Mouse (Mus musculus) forebrain, embryonic 14.5 days (tissue): ENCODE data around the gene Gm3854. TPM values are rescaled to one million over a fixed set of nuclear protein-coding genes. Genes with fewer than 3 reads are reported as not detected.
A peak's percentile ranks its signal among the peaks of the same experiment; 100 is the strongest.
"Not testable (repeated sequence)": the region's sequence is repeated elsewhere in the genome, so short reads cannot be mapped to it uniquely, and the experiment has no call there.

Experiments used
- ATAC-seq: fragments of 200-750 bp; cut with Nextera tagmentation; 2 replicates; pipeline ENCODE4 v1.8.0; 2017; ENCODE audit warnings: mild to moderate bottlenecking, moderate library complexity
- DNase-seq: peaks from one replicate; pipeline ENCODE4 v3.0.0-alpha.2; 2015; ENCODE audit warnings: low spot score
- H3K27ac ChIP-seq: fragments of 300-500 bp; sonication (generic); 2 replicates; pipeline ENCODE4 v1.5.1; 2014; ENCODE audit warnings: low read depth, mild to moderate bottlenecking, control low read depth, low read length, moderate library complexity
- H3K27me3 ChIP-seq: fragments of 300-500 bp; sonication (generic); replicated peaks from 2 replicates; pipeline ENCODE4 v1.6.1; 2014; ENCODE audit warnings: low read length, control low read depth, mixed read lengths; ENCODE audit not compliant: control insufficient read depth, insufficient read depth
- H3K36me3 ChIP-seq: fragments of 300-500 bp; sonication (generic); 2 replicates; pipeline ENCODE4 v1.6.1; 2014; ENCODE audit warnings: low read length, control low read depth; ENCODE audit not compliant: control insufficient read depth, insufficient read depth
- H3K4me1 ChIP-seq: fragments of 300-500 bp; sonication (generic); 2 replicates; pipeline ENCODE4 v1.6.1; 2014; ENCODE audit warnings: antibody characterized with exemption, low read length, control low read depth; ENCODE audit not compliant: control insufficient read depth, insufficient read depth
- H3K4me2 ChIP-seq: fragments of 300-500 bp; sonication (generic); 2 replicates; pipeline ENCODE4 v1.6.1; 2014; ENCODE audit warnings: mild to moderate bottlenecking, control low read depth, low read length
- H3K4me3 ChIP-seq: fragments of 300-500 bp; sonication (generic); 2 replicates; pipeline ENCODE4 v1.5.1; 2014; ENCODE audit warnings: low read depth, low read length, control low read depth
- H3K9ac ChIP-seq: fragments of 300-500 bp; sonication (generic); 2 replicates; pipeline ENCODE4 v1.6.1; 2014; ENCODE audit warnings: mild to moderate bottlenecking, low read length, control low read depth, moderate library complexity
- H3K9me3 ChIP-seq: fragments of 300-500 bp; sonication (generic); replicated peaks from 2 replicates; pipeline ENCODE4 v1.6.1; 2016; ENCODE audit warnings: low read length, control low read depth, mixed read lengths; ENCODE audit not compliant: control insufficient read depth
- WGBS: fragments of 180-500 bp; shearing (Covaris S2); extraction: QIAGEN DNeasy Blood & Tissue Kit; methylation state at CpG from one replicate; pipeline ENCODE4 v1.1.7; 2014; 5-methylcytosine and 5-hydroxymethylcytosine counted together
- polyA plus RNA-seq: library from polyadenylated mRNA; unstranded; fragments of >200 nt; fragmentation: Nextera tagmentation; extraction: Ambion mirVana; gene quantifications from 2 replicates; pipeline ENCODE4 v1.2.1, GENCODE M21; 2014

Gm3854 gene
- polyA plus RNA-seq: 1.7 and 2.7 TPM in 2 replicates

DNA sequence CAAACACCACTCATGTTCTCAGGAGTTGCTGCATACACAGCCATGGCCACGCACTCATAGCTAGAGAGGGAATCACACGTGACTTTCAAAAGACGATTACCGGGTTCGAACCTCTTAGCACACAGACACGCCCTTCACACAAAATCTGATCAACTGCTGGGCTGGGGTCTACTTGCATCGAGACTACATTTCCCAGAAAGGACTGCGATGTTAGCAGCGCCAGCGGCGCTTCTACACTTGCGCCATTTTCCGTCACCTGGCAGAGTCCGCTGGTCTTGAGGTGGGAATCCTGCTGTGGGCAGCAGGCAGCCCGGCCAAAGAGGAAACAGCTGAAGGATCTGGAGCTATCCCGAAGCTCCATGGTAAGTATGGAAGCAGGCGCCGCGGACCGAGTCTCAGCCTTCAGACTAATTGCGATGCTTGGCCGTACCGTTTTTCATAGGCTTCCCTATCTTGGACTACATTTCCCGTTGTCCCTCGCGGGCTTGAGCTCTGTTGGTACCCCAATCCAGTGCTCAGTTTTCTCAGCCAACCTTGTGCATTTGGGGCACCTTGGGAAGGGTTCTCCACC lies at the start of gene Gm3854:
Gene Gm3854 (plus strand): TSS at position 259 of the 571 bp plus-strand sequence.
- WGBS: under 1% methylated on average over 26 of the region's 26 CpGs

DNA sequence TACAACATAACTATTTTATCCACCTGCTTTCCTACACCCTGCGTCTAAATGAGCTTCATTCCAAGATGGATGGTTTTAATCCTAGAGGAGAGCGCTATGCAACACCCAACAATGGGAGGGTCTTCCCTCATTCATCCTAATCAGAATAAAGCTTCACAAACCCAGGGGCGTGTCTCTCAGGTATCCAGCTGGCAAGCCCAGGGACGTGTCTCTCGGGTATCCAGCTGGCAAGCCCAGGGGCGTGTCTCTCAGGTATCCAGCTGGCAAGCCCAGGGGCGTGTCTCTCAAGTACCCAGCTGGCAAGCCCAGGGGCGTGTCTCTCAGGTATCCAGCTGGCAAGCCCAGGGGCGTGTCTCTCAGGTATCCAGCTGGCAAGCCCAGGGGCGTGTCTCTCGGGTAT lies 42.8 kb upstream of the Gm3854 start:
- H3K27ac ChIP-seq, ATAC-seq, DNase-seq, H3K9me3 ChIP-seq, H3K4me2 ChIP-seq, H3K4me3 ChIP-seq, H3K27me3 ChIP-seq, H3K9ac ChIP-seq, H3K4me1 ChIP-seq: not testable (repeated sequence)
- peaks cover 50% of the 10 kb centered on the region for H3K36me3 ChIP-seq
- 76% methylated on average over 11 of the region's 11 CpGs for WGBS

More for the DNA sequence above, at the start of gene Gm3854:
- H3K36me3 ChIP-seq: no peaks in the 10 kb centered on the region
- ATAC-seq (peak; percentile 95), DNase-seq (peak; percentile 95)
- no peaks in the 10 kb centered on the region for H3K4me1 ChIP-seq
- no peaks in the 10 kb centered on the region for H3K9me3 ChIP-seq
- H3K4me2 ChIP-seq: peak within 1 kb of the TSS; percentile 40
- peak within 1 kb of the TSS; percentile 34; the same call in 1 of the 2 replicates for H3K27ac ChIP-seq
- H3K4me3 ChIP-seq: peak within 1 kb of the TSS; percentile 44
- peak within 1 kb of the TSS; percentile 53; the same call in 1 of the 2 replicates for H3K9ac ChIP-seq
- no peaks in the 10 kb centered on the region for H3K27me3 ChIP-seq

DNA sequence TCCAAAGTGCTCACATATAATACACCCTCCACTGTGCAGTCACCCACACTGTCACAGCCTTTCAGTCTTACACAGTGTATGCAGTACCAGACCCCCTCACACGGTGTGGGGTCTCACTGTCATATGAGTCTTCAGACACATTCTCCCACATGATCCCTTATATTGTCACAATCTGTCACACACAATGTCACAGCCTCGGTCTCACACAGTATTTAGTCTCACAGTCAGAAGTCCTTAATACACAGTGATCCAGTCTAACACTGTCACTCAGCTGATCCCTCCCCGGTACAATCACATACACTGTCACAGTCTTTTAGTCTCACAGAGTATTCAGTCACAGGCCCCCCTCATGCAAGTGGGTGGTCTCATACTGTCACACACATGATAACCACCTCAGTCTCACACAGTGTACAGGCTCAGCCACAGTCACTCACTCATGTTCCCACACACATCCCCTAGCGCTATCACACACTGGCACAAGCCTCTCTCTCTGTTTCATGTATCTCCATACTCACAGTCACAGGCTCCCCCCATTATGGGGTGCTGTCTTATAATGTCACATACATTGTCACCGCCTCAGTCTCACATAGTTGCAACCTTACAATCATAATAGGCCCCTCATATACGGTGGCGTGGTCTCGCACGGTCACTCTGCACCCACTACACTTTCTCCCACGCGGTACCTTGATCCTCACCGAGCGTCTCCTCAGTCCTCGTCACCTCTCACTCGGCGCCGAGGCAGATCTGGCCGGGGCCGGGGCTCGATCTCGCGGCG lies 12.9 kb upstream of the Gm3854 start:
- WGBS: 15% methylated on average over 23 of the region's 23 CpGs
- DNase-seq (peak; percentile 35), ATAC-seq (peak; percentile 83)
- peak overlapping the region; percentile 65 for H3K4me2 ChIP-seq
- peak overlapping the region; percentile 43 for H3K4me3 ChIP-seq
- peak overlapping the region; percentile 85 for H3K27ac ChIP-seq
- no peaks in the 10 kb centered on the region for H3K27me3 ChIP-seq
- no peaks in the 10 kb centered on the region for H3K9me3 ChIP-seq
- peak overlapping the region; percentile 82 for H3K9ac ChIP-seq
- H3K4me1 ChIP-seq: no peaks in the 10 kb centered on the region; the same call in 1 of the 2 replicates
- peaks cover 12% of the 10 kb centered on the region for H3K36me3 ChIP-seq

DNA sequence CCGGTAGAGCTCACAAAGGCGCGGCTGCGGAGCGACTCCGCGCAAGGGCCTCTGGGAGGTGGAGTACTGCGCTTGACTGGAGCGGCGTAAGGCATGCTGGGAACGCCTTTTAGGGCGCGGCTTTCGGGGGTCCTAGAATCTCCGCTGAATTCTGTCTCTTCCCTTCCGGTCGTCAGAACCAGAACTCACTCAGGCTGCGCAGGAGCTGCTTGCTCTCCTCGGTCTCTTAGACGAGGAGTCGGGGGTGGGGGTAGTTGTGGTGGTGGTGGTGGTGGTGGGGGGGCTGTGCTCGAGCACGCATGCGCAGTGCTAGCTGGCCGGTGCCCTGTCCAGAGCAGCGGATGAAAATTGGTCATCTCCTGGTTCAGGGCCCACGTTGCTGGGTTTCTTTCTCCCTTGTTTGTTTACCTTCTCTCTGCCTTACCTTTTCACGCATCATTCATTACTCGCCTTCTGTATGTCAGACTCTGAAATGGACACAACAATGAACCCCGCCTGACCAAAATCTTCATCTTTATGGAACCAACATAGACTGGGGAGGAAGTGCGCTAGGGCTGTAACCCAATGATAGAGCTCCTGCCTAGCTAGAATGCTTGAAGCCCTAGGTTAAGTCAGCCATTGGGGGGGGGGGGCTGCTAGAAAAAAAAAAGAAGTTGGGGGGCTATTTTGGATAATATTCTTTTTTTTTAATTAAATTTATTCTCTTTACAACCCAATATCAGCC lies 12.2 kb upstream of the Gm3854 start, which contains the start of gene Zfp583:
Gene Zfp583 (minus strand): TSS at position 53 of the 724 bp plus-strand sequence.
- Histone ChIP-seq H3K4me2 (peak within 1 kb of the TSS; percentile 65), H3K27me3 (no peaks in the 10 kb centered on the region), H3K9ac (peak within 1 kb of the TSS; percentile 82), H3K36me3 (peaks cover 6% of the 10 kb centered on the region), H3K4me1 (no peaks in the 10 kb centered on the region; the same call in 1 of the 2 replicates), H3K4me3 (peak within 1 kb of the TSS; percentile 43), H3K9me3 (no peaks in the 10 kb centered on the region), H3K27ac (peak within 1 kb of the TSS; percentile 85)
- ATAC-seq (peak; percentile 96), DNase-seq (peak; percentile 97)
- 5% methylated on average over 31 of the region's 31 CpGs for WGBS

DNA sequence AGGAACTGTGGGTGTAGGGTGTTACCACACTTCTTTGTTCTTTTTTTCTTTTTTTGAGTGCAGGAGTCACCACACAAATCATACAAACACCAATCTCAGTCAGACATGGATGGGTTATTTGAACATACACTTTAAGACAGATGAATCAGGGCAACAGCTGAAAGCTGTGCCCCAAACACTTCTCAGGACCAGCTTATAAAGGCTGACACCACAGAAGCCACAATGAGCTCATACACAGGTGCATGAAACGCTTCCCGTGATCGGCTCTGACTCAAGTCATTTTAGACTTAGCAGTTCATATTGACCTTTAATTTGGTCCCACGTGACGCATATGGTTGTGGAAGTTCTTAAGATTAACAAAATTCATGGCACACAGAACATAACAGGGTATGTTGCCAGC lies 3.7 kb upstream of the Gm3854 start:
- Histone ChIP-seq H3K4me2 (no peak overlapping the region), H3K27me3 (no peaks in the 10 kb centered on the region), H3K9ac (no peak overlapping the region), H3K4me1 (no peaks in the 10 kb centered on the region), H3K4me3 (no peak overlapping the region), H3K27ac (no peak overlapping the region), H3K9me3 (no peaks in the 10 kb centered on the region), H3K36me3 (no peaks in the 10 kb centered on the region)
- ATAC-seq (no peak), DNase-seq (no peak)
- WGBS: 81% methylated on average over 5 of the region's 5 CpGs

DNA sequence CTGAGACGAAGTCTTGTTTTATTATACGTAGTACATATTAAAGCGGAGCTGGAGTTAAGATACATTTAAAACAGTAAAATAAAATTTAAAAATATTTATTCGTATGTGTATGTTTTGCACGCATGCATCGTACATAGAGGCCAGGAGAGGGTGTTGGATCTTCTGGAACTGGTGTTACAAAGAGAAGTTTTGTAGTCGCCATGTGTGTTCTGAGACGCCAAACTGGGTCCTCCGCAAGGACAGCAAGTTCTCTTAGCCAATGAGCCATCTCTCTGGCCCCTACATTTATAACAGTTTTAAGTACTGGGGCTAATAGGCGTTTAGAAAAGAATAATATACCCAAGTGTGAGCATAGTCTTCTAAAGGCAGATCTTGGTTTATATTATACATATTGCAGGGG lies 565 bp downstream of the Gm3854 start:
- 32% methylated on average over 10 of the region's 10 CpGs for WGBS
- DNase-seq (no peak), ATAC-seq (peak; percentile 22; the same call in 1 of the 2 replicates)
- H3K27ac ChIP-seq: no peak overlapping the region
- no peaks in the 10 kb centered on the region for H3K36me3 ChIP-seq
- H3K9ac ChIP-seq: peak overlapping the region; percentile 53; the same call in 1 of the 2 replicates
- H3K27me3 ChIP-seq: no peaks in the 10 kb centered on the region
- no peaks in the 10 kb centered on the region for H3K9me3 ChIP-seq
- H3K4me3 ChIP-seq: peak overlapping the region; percentile 44
- peak overlapping the region; percentile 40 for H3K4me2 ChIP-seq
- H3K4me1 ChIP-seq: no peaks in the 10 kb centered on the region

DNA sequence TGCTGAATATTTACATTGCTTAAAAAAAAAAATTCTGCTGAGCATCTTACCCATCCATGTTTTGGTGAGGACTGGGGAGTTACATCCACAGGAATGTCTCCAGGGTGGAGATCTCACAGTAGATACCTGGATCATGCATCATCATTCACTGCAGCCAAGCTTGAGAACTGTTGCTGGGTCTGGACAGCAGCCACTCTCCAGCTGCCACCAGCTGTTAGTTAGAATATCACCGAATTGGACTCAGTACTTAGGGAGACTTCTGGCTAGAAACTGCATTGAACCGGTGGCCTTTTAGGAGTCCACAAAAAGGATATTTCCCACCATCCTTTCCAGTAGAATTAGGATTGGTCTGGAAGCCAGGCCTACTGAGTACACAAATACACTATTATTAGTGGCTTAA lies 14.6 kb downstream of the Gm3854 start:
- Histone ChIP-seq H3K27me3 (no peaks in the 10 kb centered on the region), H3K4me1 (no peaks in the 10 kb centered on the region), H3K27ac (no peak overlapping the region), H3K4me3 (no peak overlapping the region), H3K9me3 (no peaks in the 10 kb centered on the region), H3K4me2 (no peak overlapping the region), H3K9ac (no peak overlapping the region), H3K36me3 (peaks cover 17% of the 10 kb centered on the region; the same call in 1 of the 2 replicates)
- 69% methylated on average over 2 of the region's 2 CpGs for WGBS
- DNase-seq (no peak), ATAC-seq (no peak)

DNA sequence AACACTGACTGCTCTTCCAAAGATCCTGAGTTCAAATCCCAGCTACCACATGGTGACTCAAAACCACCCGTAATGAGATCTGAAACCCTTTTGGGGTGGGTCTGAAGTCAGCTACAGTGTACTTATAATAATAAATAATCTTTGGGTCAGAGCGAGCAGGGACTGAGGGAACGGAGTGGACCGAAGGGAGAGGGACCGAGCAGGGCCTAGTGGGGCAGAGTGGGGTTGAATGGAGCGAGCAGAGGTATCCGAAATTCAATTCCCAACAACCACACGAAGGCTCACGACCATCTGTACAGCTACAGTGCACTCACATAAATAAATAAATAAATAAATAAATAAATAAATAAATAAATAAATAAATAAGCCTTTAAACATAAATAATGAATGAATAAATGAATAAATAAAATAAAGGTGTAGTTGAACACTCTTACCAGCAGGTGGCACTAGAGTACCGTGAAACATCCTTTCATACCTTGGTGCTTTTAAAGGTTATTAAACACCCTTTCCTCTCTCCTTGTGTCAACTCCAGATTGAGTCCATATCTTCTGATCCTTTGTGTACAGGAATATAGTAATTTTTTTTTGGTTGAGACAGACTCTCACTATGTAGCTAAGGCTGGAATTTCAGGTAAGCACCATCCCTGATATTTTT lies 15.5 kb downstream of the Gm3854 start:
- H3K27ac ChIP-seq: peak overlapping the region; percentile 40; the same call in 1 of the 2 replicates
- DNase-seq: peak; percentile 91
- 53% methylated on average over 10 of the region's 10 CpGs for WGBS

More for the DNA sequence above, 15.5 kb downstream of the Gm3854 start:
- Histone ChIP-seq H3K9ac (no peak overlapping the region), H3K9me3 (no peaks in the 10 kb centered on the region), H3K4me2 (no peak overlapping the region), H3K27me3 (no peaks in the 10 kb centered on the region), H3K36me3 (0 out of 2 replicates have a peak, but pooled peaks cover 8% of the 10 kb centered on the region), H3K4me3 (no peak overlapping the region), H3K4me1 (peaks cover 6% of the 10 kb centered on the region; the same call in 1 of the 2 replicates)
- ATAC-seq: no peak
